Mouse (Mus musculus): Measurements from ENCODE around the gene Gm10282. TPM values are rescaled to one million over a fixed set of nuclear protein-coding genes. Genes with fewer than 3 reads are reported as not detected.

Gene Gm10282
- polyA plus RNA-seq, 1 experiment from 2014 or later: 20.1 TPM

Other genes starting within 250 kb of the Gm10282 start
- 0.04 TPM in 1 of 2 replicates, not detected in the other for gene Olfr373, start 222.1 kb downstream of the Gm10282 start, polyA plus RNA-seq (2015; fragmentation: Nextera tagmentation; extraction: Ambion mirVana)
- gene Olfr374, start 198.2 kb downstream of the Gm10282 start, polyA plus RNA-seq (2015; fragmentation: Nextera tagmentation; extraction: Ambion mirVana): 0.01 and 0.09 TPM in 2 replicates
- 665 and 704 TPM in 2 replicates for gene Tpm4, start 170.3 kb downstream of the Gm10282 start, polyA plus RNA-seq (2015; fragmentation: Nextera tagmentation; extraction: Ambion mirVana)
- gene Rab8a, start 144.1 kb downstream of the Gm10282 start, polyA plus RNA-seq (2015; fragmentation: Nextera tagmentation; extraction: Ambion mirVana): 110 and 133 TPM in 2 replicates
- gene Hsh2d, start 115.6 kb downstream of the Gm10282 start, polyA plus RNA-seq (2015; fragmentation: Nextera tagmentation; extraction: Ambion mirVana): not detected in 2 replicates
- gene Cib3, start 92.4 kb downstream of the Gm10282 start, polyA plus RNA-seq (2015; fragmentation: Nextera tagmentation; extraction: Ambion mirVana): not detected in 2 replicates
- not detected in 2 replicates for gene Gm11034, start 91.6 kb downstream of the Gm10282 start, polyA plus RNA-seq (2015; fragmentation: Nextera tagmentation; extraction: Ambion mirVana)
- 65.9 and 66.2 TPM in 2 replicates for gene Fam32a, start 85.5 kb downstream of the Gm10282 start, polyA plus RNA-seq (2015; fragmentation: Nextera tagmentation; extraction: Ambion mirVana)
- 99.5 and 106 TPM in 2 replicates for gene Ap1m1, start 65.2 kb downstream of the Gm10282 start, polyA plus RNA-seq (2015; fragmentation: Nextera tagmentation; extraction: Ambion mirVana)
- gene Klf2, start 13.8 kb upstream of the Gm10282 start, polyA plus RNA-seq (2015; fragmentation: Nextera tagmentation; extraction: Ambion mirVana): 14.8 and 16.3 TPM in 2 replicates
- gene Eps15l1, start 116.2 kb upstream of the Gm10282 start, polyA plus RNA-seq (2015; fragmentation: Nextera tagmentation; extraction: Ambion mirVana): 50.4 and 54.8 TPM in 2 replicates
- gene Calr3, start 138.6 kb upstream of the Gm10282 start, polyA plus RNA-seq (2015; fragmentation: Nextera tagmentation; extraction: Ambion mirVana): 1.4 and 1.7 TPM in 2 replicates
- gene 1700030K09Rik, start 138.6 kb upstream of the Gm10282 start, polyA plus RNA-seq (2015; fragmentation: Nextera tagmentation; extraction: Ambion mirVana): 14.2 and 14.7 TPM in 2 replicates
- 53.4 and 58.2 TPM in 2 replicates for gene Cherp, start 170.0 kb upstream of the Gm10282 start, polyA plus RNA-seq (2015; fragmentation: Nextera tagmentation; extraction: Ambion mirVana)
- gene Slc35e1, start 187.4 kb upstream of the Gm10282 start, polyA plus RNA-seq (2015; fragmentation: Nextera tagmentation; extraction: Ambion mirVana): 17.6 and 20.0 TPM in 2 replicates
- 18.8 and 19.5 TPM in 2 replicates for gene Med26, start 243.0 kb upstream of the Gm10282 start, polyA plus RNA-seq (2015; fragmentation: Nextera tagmentation; extraction: Ambion mirVana)